Mouse (Mus musculus) small intestine, adult 2 months (tissue): Measurements from ENCODE around the gene Mrpl17.

Experiments
- CTCF ChIP-seq: fragments of 200-500 bp; IDR thresholded peaks from 2 replicates; pipeline ENCODE4 v1.5.1; 2012; ENCODE audit warnings: low read depth, mild to moderate bottlenecking, control low read depth, inconsistent platforms, low read length, moderate library complexity, mixed read lengths; ENCODE audit not compliant: insufficient replicate concordance, insufficient read length; ENCODE audit errors: extremely low read depth
- POLR2A ChIP-seq: fragments of 200-500 bp; IDR thresholded peaks from 2 replicates; pipeline ENCODE4 v1.6.1; 2012; ENCODE audit warnings: low read depth, mild to moderate bottlenecking, control low read depth, inconsistent platforms, low read length, moderate library complexity

DNA sequence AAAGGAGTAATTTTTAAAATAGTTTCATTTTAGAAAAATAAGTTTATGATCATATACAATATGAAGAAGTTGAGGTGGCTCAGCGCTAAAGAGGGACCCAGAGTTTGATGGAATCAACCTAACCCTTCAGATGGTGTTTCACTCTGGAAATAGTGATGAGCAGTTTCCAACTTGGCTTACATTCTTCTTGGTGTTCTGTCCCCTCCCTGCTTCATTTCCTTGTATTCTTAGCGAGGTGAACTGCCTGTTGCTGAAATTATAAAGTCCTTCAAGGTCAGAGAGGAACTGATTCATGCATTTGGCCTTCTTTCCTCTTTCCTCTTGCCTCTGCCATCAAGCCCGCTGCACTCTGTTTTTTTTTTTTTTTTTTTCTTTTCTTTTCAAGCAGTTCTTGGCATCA, 1.7 kb upstream of the Mrpl17 start:
- no peak for TF ChIP-seq CTCF
- TF ChIP-seq POLR2A = no peak
